Mouse (Mus musculus) adrenal gland, adult (tissue): Measurements from ENCODE around the gene Iglon5.
A peak's percentile ranks its signal among the peaks of the same experiment; 100 is the strongest.

ENCODE experiments used
- DNase-seq, 2 experiments: peaks; one replicate each; pipeline ENCODE4 v3.0.0; 2022 to 2023; ENCODE audit warnings: low spot score in 1 of 2; ENCODE audit not compliant: inconsistent age in 2 of 2

The Iglon5 gene

DNA sequence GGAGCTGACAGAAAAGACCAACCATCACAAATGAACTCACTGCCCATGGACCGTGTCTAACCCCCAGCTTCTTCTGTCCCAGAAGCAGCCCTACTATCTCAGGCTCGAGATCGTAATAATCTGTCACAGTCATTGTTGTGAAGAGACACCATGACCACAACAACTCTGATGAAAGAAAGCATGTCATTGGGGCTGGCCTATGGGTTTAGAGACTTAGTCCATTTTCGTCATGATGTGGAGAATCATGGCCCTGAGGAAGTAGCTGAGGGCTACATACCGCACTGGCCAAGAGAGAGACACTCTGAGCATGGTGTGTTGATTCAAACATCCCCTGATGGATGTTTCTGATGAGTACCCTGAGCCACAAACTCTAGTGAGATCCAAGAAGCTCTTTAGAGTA, 55.2 kb downstream of the Iglon5 start:
- DNase-seq: no peak

- peak in 1 of 2 experiments; percentile 16 for DNase-seq
Measured at GRCm38 (mm10) chr7:43432891-43433290, 57.0 kb downstream of the Iglon5 start.

DNA sequence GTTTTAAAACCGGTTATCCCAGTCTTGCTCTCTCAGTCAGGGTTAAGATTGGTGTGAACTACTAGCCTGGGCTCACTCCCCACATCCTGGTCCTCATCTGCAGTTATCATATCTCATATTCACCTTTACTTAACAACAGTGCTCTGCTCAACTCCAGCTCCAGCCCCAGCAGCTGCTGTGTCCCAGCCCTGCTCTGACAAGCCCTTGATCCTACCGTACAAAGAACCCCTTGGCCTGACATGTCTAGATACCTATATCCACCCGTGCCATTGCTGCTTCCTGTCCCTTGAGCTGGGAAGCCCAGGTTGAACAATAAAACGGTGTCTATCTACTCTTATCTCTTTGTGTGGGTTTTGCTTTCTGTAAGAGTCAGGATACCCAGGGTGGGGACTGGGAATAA, 60.4 kb downstream of the Iglon5 start:
- DNase-seq: peak in 1 of 2 experiments; percentile 64

GRCm38 (mm10) chr7:43427406-43427805, 62.5 kb downstream of the Iglon5 start, which contains the start of gene Lim2:
TSS of gene Lim2 (plus strand) at chr7:43427670.
- no peak for DNase-seq

DNA sequence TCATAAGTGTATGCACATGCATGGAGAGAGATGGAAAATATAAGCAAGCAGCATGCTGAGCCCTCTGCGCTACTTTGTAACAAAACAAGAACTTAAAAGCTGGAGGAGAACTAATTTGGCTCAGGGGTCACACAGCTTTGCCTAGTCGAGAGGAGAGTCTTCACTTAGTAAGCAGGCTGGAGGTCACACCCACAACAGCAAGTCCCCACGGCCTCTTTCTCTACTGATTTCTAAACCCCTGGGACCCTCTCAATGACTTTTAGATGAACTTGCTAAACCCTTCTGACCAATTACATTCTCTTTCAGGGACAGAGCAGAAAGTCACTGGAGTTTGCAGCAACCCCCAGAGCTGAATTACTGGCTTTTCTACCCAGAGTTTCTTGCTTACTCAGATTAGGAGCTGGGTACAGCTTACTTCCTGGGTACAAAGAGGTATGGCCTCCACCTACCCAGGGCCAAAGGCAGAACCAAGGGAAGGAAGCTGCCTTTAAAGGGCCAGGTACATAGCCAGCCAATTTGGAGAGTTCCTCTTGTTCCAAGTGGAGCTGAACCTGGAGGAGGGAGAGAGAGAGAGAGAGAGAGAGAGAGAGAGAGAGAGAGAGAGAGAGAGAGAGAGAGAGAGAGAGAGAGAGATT, 65.8 kb downstream of the Iglon5 start:
- DNase-seq: peak in 1 of 2 experiments; percentile 34

- DNase-seq: peak; percentile 80 to 94
Measured at GRCm38 (mm10) chr7:43422995-43423617, 66.8 kb downstream of the Iglon5 start.
